Mouse (Mus musculus): Measurements from ENCODE around the gene Mfsd10. TPM values are rescaled to one million over a fixed set of nuclear protein-coding genes. Genes with fewer than 3 reads are reported as not detected.

Gene Mfsd10
- polyA plus RNA-seq (2014; fragmentation: Illumina TruSeq; extraction: RNeasy Lipid Tissue Mini Kit (QIAGEN cat#74804); ENCODE audit: low read depth, low replicate concordance) = not detected

DNA sequence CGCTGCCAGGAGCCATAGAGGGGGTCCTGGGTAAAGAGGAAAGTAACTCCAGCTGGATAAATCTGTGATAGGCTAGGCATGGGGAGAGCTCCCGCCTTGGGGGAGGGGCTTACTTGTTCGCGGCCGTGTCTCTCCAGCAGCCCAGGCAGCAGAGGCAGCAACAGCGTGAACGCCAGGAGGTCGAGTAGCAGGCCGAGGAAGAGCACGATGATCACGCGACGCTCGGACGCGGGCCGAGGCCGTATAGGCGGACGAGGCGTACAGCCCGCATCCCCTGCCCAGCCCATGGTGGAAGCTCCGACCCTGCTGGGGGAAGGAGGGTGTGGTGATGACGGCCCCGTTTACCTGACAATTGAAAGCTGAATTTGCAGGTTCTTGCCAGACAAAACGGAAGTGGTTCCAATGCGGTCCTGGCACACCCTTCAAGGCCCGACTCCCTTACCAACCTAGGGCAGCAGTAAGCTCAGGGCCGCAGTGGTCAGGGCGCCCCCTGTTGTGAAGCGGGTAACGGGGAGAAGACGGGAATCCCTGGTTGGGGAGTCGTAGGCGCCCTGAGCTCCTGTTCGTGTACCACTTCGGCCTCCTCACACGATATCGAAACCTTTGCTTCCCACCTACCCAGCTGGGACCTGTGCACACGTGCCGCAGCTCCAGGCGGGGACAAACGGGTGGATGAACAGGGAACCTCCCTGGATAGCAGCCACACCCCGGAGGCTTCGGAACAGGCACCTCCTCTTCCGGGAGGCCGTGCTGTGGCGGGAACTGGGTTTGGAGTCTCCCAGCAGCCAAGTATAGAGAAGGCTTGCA lies at the start of gene Mfsd10:
Mfsd10 (minus strand) TSS at position 732 of the 807 bp plus-strand sequence.

DNA sequence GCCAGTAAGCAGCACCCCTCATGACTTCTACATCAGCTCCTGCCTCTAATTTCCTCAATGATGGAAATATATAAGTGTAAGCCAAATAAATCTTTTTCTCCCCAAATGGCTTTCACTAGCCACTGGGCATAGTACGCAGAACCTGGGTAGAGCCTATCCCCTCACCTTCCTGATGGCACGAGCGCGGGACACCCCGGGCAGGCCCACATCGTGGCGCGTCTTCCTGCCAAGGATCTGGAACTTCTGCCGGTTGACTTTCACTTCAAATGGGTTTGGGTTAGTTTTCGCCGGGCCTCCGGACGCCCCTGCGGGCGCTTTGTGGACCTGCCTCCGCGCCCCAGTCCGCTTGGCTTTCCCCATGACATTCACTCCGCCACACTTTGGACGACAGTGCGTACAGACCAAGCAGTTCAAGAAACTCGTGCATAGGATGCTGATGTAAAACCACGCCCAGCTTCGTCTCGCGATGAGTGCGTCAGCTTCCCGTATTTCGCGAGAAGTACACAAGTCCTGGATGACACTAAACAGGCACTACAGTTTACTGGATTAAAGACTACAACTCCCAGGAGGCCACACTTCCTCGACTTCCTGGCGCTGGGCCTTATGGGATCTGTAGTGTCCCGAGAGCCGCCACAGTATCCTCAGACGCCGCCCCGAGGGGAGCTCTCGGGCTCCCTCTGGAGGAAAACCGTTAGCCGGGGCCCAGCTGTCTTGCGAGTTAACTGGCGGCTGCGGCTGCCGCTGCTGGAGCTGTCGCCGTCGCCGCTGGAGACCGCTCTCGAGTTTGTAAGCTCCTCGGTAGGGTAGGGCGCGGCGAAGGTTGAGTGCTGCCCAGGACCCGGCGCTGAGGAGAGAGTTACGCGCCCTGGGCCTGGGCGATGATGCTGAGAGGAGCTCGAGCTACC lies 22.9 kb upstream of the Mfsd10 start, which contains the start of the genes Nop14 and Grk4:
Nop14 (minus strand) TSS at position 463 of the 905 bp plus-strand sequence.
Grk4 (plus strand) TSS at position 694 of the 905 bp plus-strand sequence.

Other genes starting within 250 kb of the Mfsd10 start
- 2.8 TPM for gene Tnip2, start 123.2 kb downstream of the Mfsd10 start, polyA plus RNA-seq (2014; fragmentation: Illumina TruSeq; extraction: RNeasy Lipid Tissue Mini Kit (QIAGEN cat#74804); ENCODE audit: low read depth, low replicate concordance)
- 0.44 TPM for gene Sh3bp2, start 111.4 kb downstream of the Mfsd10 start, polyA plus RNA-seq (2014; fragmentation: Illumina TruSeq; extraction: RNeasy Lipid Tissue Mini Kit (QIAGEN cat#74804); ENCODE audit: low read depth, low replicate concordance)
- gene Add1, start 63.5 kb downstream of the Mfsd10 start, polyA plus RNA-seq (2014; fragmentation: Illumina TruSeq; extraction: RNeasy Lipid Tissue Mini Kit (QIAGEN cat#74804); ENCODE audit: low read depth, low replicate concordance) = 81.5 TPM
- 22.3 TPM for gene Nop14, start 22.9 kb upstream of the Mfsd10 start, polyA plus RNA-seq (2014; fragmentation: Illumina TruSeq; extraction: RNeasy Lipid Tissue Mini Kit (QIAGEN cat#74804); ENCODE audit: low read depth, low replicate concordance)
- gene Grk4, start 23.2 kb upstream of the Mfsd10 start, polyA plus RNA-seq (2014; fragmentation: Illumina TruSeq; extraction: RNeasy Lipid Tissue Mini Kit (QIAGEN cat#74804); ENCODE audit: low read depth, low replicate concordance) = 10.6 TPM
- gene Htt, start 124.5 kb upstream of the Mfsd10 start, polyA plus RNA-seq (2014; fragmentation: Illumina TruSeq; extraction: RNeasy Lipid Tissue Mini Kit (QIAGEN cat#74804); ENCODE audit: low read depth, low replicate concordance) = 7.4 TPM